Mouse (Mus musculus) left cerebral cortex, postnatal 14 days (tissue): ENCODE data around the gene Ube2q2. TPM values are rescaled to one million over a fixed set of nuclear protein-coding genes. Genes with fewer than 3 reads are reported as not detected.
A peak's percentile ranks its signal among the peaks of the same experiment; 100 is the strongest.
"Not testable (repeated sequence)": the region's sequence is repeated elsewhere in the genome, so short reads cannot be mapped to it uniquely, and the experiment has no call there.

Source experiments
- DNase-seq, 2 experiments: peaks; one replicate each; pipeline ENCODE4 v3.0.0; 2021 to 2022; ENCODE audit warnings: low spot score in 2 of 2, mixed read lengths in 1 of 2
- intact Hi-C: fragments of 180-260 bp; cut with DNase I; formaldehyde crosslinking; loops from one replicate; pipeline ENCODE4 v1.15.1; 2025
- long read RNA-seq, 2 experiments: library from polyadenylated mRNA; stranded (forward); transcript quantifications; one replicate each; pipeline ENCODE4 v2.0.0; 2021
- total RNA-seq, 2 experiments: library from RNA; stranded (reverse); gene quantifications; 2 replicates each; pipeline ENCODE4 v1.2.3; 2021

Gene Ube2q2
- total RNA-seq: 10 to 100 TPM; 51.5 to 52.2 TPM
- long read RNA-seq, experiment 1, transcript Ube2q2-201 (13 exons, 3,456 nt): major isoform, 62 of 104 reads
- long read RNA-seq, experiment 1, transcript Ube2q2-202 (12 exons, 1,680 nt): minor isoform, 24 of 104 reads
- long read RNA-seq, experiment 1, partial matches to known transcripts: 3 of 104 reads
- long read RNA-seq, experiment 1, other reads (novel, unspliced or antisense): 12 of 104 reads
- long read RNA-seq, experiment 2, transcript Ube2q2-202 (12 exons, 1,680 nt): minor isoform, 14 of 97 reads
- long read RNA-seq, experiment 2, transcript Ube2q2-201 (13 exons, 3,456 nt): major isoform, 70 of 97 reads
- long read RNA-seq, experiment 2, partial matches to known transcripts: 2 of 97 reads
- long read RNA-seq, experiment 2, other reads (novel, unspliced or antisense): 8 of 97 reads

DNA sequence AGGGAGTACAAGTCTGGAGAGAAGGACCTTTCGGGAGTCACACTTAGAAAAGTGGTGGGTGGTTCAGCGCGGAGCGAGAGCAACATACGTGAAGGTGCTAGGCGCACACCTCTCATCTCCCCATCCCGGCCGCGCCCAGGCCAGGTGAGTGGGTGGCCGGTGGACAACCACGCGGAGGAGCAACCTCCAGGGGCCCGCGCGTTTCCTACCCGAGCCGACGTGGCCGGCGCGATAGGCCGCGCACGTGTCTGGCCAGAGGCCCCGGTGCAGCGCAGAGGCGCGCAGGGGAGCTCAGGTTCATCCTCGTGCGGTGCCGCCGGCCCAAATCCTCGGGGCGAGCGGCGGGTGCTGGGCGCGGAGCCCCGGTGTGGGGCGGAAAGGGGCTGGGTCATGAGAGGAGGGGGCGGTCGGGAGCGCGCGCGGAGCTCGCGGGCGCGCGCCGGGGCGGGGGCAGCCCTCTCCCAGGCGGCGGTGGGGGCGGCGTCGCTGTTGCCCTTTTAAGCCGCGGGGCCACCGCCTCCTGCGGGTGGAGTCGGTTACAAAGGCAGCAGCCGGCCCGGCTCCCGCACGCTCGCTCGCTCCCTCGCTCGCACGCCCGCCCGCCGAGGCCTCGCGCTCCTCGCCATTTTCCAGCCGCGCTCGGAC is at the start of gene Ube2q2:
Gene Ube2q2 (plus strand): TSS at position 1 of the 645 bp plus-strand sequence.
- intact Hi-C loops: loop anchor here (5.0 to 10.0 kb wide), 2 partner anchors 163 to 246 kb away; no protein-coding TSS in a partner anchor
- peak; percentile 49 to 71 for DNase-seq

DNA sequence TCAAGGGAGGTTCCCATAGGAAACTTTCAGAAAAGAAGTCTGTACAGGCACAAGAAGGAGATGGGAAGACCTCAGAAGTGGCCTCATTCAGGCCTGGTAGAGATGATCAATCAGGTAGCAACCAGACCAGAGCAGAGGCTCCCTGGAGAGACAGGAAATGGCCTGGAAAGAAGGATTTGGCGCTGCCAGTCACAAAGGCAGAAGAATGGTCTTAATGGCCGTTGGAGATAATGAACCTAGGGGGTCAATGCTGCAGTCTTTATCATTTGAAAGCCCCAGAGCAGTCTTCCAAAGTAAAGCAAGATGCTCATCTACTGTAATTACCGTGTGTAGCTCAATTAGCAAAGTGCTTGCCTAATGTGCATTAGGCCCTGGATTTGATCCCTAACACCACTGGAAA is 47.5 kb upstream of the Ube2q2 start:
- intact Hi-C loops: no loop called here
- no peak for DNase-seq

DNA sequence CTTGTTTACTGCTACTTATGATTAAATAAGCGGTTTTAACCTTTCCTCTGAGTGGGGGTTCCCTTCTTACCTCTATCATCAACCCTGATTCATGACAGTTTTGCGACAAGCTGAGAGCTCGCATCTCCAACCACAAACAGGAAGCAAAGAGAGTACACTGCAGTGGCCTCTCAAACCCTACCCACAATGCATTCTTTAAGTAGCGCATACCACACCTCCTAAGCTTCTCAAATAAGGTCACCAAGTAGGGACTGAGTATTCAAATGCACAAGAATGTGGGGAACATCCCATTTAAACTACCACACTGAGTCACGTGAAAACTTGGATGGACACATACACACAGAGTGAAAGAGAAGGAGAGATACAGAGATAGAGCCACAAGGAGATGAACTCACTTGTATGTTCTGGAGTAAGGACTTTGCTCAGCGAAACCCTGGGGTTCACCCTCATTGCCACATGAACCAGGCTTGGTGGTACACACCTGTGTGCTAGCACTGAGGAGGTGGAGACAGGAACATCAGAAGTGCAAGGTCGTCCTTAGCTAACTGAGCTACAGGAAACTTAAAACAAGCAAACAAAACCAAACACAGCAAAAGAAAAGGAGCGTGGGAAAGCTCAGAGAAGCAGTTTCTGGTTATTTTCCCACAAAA is 46.3 kb upstream of the Ube2q2 start:
- intact Hi-C loops: no loop called here
- DNase-seq: no peak

DNA sequence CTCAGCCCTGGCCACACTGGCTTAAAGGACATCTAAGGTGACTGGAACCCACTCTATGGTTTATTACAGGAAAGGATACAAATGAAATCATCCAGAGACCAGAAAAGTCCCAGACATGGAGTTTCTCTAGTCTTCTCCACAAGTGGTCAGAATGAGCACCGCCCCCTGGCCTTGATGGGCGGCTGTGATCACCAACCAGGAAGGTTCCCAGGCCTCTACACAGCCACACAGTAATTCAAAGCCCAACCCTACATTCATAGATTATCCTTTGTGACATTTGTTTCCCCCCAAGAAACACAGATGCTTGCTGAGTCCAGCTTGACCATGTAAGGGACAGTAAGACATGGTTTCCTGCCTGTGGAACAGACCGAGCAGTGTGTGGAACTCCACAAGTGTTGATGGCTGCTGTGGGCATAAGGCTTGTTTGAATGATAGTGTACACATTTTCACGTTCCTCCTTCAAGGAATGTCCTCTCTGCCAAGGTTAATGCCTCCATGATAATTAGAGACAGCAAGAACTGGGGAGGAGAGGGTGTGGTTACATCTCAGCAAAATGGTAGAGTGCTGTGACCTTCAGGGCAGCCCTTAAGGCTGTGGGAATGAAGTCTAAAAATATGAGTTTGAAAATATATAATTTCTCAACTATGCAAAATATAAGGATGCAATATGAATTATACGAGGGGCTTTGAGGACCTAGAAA is 45.6 kb upstream of the Ube2q2 start:
- DNase-seq: no peak
- intact Hi-C loops: no loop called here

DNA sequence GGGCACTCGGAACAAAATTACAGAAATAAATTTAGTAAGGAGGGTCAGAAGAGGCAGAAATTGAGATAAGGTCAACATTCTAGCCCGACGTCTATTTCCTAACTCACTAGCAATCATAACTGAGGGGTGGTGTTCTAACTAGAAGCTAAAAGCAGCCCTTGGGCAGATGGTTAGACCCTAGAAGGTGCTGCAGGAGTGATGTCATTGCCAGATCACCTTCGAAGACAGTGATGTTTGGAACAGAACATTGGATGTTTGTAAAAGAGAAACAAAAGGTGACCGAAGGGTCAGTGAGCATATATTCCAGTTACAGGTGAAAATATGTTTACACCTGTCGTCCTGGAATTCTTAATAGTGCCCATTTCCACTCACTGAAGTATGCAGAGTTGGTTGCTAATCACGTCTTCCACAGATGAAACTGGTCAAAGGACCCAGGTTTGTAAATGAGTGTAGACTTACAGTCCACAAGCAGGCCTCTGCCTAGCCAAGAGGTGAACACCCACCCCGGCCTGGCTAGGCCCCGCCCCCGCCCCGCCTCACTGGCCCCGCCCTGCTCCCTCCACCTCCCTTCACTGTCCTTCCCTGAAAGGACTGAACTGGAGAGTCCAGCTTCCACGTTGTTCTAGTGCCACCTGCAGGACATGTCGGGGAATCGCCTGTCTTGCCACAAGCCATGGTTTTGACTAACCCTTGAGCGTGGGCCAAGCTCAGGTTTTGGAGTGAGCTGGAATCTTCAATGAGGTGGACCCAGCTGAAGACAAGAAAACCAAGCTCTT is 38.4 kb upstream of the Ube2q2 start:
- DNase-seq: peak; percentile 85 to 89
- intact Hi-C loops: loop anchor here (1.0 to 10.0 kb wide), 4 partner anchors 63 to 365 kb away; partner anchors contain the start of gene Chrnb4

DNA sequence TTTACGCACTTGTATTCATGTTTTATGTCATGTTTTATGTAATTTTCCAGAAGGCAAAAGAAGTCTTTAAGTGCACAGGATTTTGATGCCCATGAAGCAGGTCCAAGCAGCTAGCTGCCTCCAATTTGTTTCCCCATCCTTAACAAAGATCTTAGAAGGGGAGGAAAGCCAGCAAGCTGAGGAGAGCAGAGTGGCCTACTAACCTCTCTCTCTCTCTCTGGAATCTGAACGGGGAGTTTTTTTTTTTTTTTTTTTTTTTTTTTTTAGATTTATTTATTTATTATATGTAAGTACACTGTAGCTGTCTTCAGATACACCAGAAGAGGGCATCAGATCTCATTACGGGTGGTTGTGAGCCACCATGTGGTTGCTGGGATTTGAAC is 37.8 kb upstream of the Ube2q2 start:
- intact Hi-C loops: loop anchor here (1.0 to 10.0 kb wide), 4 partner anchors 64 to 366 kb away; partner anchors contain the start of gene Chrnb4
- DNase-seq: not testable (repeated sequence)

DNA sequence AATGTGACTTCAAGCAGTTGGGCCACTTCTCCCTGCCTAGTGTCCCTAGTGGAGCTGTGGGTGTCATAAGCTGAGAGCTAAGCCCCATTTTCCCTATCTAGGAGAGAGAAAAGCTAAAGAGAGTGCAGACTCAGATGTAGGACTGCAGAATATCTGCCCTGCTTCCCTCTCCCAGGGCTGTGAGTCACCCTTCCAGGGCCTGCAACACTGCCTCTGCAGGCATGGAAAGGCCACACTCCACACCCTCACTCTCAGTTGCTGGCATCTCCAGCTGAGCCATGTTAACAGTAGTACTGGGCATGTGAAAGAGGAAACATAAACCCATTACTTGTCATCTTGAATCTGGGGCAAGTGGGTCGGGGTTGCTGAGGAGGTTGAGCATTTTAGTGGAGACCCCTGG is 33.9 kb upstream of the Ube2q2 start:
- no peak for DNase-seq
- intact Hi-C loops: loop anchor here (5.0 to 10.0 kb wide), 2 partner anchors 67 to 370 kb away; partner anchors contain the start of gene Chrnb4

DNA sequence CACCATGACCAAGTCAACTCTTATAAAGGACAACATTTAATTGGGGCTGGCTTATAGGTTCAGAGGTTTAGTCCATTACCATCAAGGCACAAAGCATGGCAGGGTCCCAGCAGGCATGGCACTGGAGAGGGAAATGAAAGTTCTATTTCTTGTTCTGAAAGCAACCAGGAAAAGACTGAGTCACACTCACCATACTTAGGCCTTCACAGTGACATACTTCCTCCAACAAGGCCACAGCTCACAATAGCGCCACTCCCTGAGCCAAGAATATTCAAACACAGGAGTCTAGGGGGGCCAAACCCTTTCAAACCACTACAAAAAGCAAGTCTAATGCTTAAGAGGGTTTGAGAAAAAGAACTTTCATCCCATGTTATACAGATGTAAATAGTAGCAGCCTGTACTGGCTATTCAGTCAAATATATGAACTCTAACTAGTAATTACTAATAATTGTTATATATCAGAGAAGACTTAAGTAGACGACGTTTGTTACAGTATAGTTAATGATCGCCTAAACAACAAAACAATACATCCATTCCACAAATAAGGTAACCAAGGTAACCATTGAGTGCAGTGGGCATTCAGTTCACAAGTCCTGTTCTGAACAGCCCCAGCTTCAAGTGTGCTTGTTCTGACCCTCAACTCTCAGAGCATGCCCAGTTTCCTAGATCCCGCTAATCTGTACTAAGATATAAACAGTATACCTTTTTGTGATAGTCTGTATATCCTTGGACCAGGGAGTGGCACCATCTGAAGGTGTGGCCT is 31.2 kb upstream of the Ube2q2 start:
- intact Hi-C loops: loop anchor here (10.0 kb wide), 1 partner anchor 373 kb away; no protein-coding TSS in a partner anchor
- no peak for DNase-seq

DNA sequence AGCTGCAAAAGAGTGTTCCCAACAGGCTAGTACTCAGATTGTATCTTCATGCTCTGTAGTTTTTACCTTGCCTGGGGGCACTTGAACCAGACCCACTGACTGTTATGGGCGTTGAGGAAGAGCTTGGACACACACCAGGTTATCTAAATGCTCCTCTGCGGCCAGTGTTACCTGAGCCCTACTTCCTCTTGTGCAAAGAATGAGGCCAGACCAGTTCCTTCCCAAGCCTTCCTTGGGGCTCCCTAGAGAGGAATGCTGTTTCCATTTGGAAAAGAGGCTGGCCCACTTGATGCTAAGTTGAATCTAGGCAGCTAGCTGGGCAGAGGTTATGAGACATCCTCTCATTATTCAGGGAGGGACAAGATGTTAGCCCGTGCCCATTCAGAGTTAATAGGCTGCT is 26.1 kb upstream of the Ube2q2 start:
- no peak for DNase-seq
- intact Hi-C loops: no loop called here

DNA sequence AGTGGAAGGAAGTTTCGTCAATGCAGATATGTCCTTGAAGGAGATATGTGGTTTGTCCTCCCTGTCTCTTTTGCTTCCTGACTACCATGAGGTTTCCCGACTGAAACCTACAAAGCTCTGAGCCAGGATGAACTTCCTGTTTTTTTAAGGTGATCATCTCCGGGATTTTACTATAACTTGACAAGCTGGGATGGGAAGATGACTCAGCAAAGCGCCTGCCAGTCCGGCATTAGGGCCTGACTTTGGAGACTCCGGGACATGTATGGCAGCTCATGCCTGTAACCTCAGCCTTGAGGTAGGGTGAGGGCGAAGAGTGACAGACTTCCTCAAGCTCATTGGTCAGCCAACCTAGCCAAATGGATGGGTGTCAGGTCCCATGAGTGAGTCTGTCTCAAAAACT is 22.9 kb upstream of the Ube2q2 start:
- intact Hi-C loops: no loop called here

DNA sequence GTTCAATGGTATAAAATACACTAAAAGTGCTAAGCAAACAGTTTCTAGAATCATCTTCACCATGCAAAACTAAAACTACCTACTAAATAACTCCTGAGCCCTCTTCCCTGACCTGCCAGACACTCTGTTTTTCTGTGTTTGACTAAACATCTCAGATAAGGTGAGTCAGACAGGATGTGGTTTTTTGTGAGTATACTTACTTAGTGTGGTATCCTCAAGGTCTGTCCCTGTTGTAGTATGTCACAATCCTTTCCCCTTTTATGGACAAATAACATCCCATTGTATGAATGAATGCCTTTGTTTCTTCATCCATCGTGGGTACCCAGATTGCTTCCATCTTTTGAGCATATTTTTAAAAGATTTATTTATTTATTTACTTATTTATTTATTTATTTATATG is 22.4 kb upstream of the Ube2q2 start:
- DNase-seq: no peak
- intact Hi-C loops: no loop called here

More for the DNA sequence above, 22.9 kb upstream of the Ube2q2 start:
- no peak for DNase-seq

DNA sequence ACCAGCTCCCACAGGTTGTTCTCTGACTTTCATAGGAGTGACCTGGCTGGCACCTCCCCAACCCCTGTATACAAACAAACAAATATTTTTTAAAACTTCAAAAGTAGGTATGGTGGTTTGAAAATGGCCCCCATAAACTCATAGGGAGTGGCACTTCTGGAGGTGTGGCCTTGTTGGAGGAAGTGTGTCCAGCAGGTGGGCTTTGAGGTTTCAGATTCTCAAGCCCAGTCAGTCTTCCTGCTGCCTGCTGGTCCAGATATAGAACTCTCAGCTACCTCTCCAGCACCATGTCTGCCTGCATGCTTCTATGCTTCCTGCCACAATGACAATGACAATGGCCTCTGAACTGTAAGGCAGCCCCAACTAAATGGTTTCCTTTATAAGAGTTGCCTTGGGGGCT is 16.8 kb upstream of the Ube2q2 start:
- no peak for DNase-seq
- intact Hi-C loops: no loop called here

DNA sequence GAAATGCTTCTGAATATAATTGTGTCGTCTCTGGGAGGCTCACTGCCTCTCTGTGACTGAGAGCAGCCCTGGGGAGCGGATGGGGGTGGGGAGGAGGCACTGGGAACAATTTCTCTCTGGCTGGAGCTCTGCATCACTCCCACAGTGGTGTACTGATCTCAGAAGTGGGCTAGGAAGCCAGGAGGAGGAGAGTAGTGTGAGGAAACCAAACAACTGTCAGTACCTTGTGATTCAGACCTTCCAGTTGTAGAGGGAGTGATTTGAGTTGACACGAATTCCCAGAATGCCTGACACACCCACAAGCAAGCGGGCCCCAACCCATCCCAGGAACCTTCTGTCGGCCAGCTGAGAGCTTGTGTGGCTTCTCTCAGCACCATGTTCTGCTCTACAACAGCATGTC is 12.1 kb upstream of the Ube2q2 start:
- peak in 1 of 2 experiments; percentile 24 for DNase-seq
- intact Hi-C loops: no loop called here

DNA sequence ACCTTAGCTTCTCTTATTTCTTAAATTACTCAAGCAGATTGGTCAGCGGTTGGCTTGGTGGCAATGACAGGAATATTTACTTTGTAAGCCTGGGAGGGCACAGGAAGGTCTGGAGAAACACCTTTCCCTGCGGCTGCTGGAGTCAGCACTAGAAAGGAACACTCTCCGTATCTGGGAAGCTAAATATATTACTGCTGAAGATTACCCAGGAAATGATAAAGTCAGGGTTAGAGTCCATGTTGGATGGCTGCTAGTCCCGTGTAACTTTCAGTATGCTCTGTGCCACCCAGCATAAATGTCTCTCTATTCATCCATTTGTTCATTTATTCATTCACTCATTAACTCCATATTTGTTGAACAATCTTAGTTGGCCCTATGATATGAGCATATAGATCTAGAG is 11.5 kb upstream of the Ube2q2 start:
- DNase-seq: no peak
- intact Hi-C loops: no loop called here

DNA sequence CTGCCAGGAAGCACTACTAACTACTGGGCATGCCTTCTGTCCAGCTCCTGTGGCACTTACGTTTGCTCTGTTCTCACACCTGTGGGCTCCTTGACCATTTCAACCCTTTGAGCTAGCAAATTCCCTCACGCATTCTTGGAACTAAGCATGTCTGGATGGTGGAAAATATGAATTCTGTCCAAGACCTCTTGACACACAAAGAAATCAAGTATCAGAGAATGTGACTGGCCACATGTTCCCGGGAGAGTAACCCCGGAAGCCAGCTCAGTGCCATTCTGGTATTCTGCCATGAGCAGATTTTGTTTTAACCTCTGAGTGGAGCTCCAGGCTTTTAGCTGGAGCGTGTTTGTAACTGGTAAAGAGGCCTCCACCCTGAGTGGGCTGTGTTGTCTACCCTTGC is 8.7 kb upstream of the Ube2q2 start:
- intact Hi-C loops: loop anchor here (10.0 kb wide), 1 partner anchor 255 kb away; no protein-coding TSS in a partner anchor

DNA sequence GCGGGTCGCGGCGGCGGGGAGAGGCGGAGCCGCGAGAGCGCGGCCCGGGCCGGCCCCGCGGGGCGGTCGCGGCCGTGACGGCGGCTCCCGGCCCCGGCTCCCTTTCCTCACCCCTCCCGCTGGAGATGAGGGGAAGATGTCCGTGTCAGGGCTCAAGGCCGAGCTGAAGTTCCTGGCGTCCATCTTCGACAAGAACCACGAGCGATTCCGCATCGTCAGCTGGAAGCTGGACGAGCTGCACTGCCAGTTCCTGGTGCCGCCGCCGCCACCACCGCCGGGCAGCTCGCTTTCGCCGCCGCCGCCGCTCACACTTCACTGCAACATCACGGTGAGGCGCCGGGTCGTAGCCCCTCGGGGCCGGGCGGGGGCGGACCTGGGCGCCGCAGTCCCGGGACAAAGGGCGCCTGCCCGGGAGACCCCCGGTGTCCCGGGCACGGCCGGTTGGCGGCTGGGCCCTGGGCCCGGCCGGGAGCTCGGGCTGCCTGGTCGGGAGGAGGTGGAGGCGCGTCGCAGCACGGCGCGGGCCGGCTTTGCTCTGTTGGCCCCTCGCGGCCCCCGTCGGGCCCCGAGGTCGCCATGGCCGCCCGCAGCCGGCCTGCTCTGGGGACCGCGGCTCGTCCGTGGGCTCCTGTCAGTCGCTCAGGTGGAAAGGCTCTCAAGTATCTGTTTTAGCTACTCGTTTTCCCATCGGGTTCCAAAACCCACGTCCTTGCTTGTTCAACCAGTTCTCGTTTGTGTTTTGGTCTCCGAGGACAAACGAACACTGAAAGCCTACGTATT is 1.0 kb downstream of the Ube2q2 start:
- intact Hi-C loops: loop anchor here (5.0 to 10.0 kb wide), 2 partner anchors 163 to 245 kb away; no protein-coding TSS in a partner anchor
- peak; percentile 33 to 40 for DNase-seq

More for the DNA sequence above, 8.7 kb upstream of the Ube2q2 start:
- no peak for DNase-seq

DNA sequence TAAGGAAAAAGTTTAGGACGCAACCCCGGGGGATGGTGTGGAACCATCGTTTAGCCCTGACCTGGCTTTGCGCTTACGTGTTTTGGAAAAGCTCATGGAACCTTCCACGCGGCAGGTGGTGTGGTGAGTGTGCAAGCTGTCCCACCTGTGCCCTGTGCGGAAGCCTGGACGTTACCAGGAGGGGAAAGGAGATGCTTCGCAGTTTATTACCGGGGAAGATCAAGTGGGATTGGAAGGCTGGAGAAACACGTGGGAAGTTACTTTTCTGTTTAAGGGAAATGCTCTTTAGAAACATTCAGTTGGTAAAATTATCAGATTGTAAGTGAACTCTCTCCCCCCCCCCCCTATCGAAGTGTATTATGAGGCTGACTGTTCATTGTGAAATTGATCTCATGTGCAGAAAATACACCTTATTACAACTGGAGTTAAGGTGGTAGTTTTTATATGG is 1.6 kb downstream of the Ube2q2 start:
- intact Hi-C loops: no loop called here
- DNase-seq: no peak
